Mouse (Mus musculus) adrenal gland, postnatal 4 days (tissue): ENCODE results near the gene Snrpa1. TPM values are rescaled to one million over a fixed set of nuclear protein-coding genes. Genes with fewer than 3 reads are reported as not detected.
"Not testable (repeated sequence)": the region's sequence is repeated elsewhere in the genome, so short reads cannot be mapped to it uniquely, and the experiment has no call there.

Experiments used
- DNase-seq, 2 experiments: peaks; one replicate each; pipeline ENCODE4 v3.0.0; 2021 to 2022; ENCODE audit warnings: low spot score in 2 of 2, mixed read lengths in 2 of 2
- long read RNA-seq, 2 experiments: library from polyadenylated mRNA; stranded (forward); transcript quantifications; one replicate each; pipeline ENCODE4 v2.0.0; 2021
- total RNA-seq, 2 experiments: library from RNA; stranded (reverse); gene quantifications; 2 replicates each; pipeline ENCODE4 v1.2.3; 2021

The Snrpa1 gene
- total RNA-seq = 10 to 100 TPM; 51.4 to 54.5 TPM
- long read RNA-seq, experiment 1, transcript Snrpa1-206 (9 exons, 1,248 nt) = major isoform, 47 of 90 reads
- long read RNA-seq, experiment 1, partial matches to known transcripts = 16 of 90 reads
- long read RNA-seq, experiment 1, other reads (novel, unspliced or antisense) = 23 of 90 reads
- long read RNA-seq, experiment 2, transcript Snrpa1-206 (9 exons, 1,248 nt) = major isoform, 43 of 78 reads
- long read RNA-seq, experiment 2, partial matches to known transcripts = 12 of 78 reads
- long read RNA-seq, experiment 2, other reads (novel, unspliced or antisense) = 18 of 78 reads

DNA sequence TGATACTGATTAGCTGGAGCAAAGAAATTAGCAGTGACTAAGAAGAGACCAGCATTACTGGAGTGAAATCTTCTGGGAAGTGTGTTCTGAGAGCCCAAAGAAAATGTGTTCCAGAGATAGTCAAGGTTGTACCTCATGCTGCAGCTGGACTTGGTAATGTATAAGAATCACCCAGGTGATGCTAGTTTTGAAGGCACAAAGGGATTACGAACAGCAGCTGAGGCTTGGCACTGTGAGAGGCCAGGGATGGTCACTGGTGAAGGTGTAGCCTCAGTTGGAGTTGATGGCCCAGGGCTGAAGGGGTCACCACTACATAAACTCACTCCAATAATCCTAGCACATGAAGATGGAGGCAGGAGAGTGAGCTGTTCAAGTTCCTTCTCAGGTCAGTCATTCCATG lies at the start of gene Snrpa1:
Gene Snrpa1 (plus strand): TSS at position 301 of the 400 bp plus-strand sequence.
- no peak for DNase-seq

DNA sequence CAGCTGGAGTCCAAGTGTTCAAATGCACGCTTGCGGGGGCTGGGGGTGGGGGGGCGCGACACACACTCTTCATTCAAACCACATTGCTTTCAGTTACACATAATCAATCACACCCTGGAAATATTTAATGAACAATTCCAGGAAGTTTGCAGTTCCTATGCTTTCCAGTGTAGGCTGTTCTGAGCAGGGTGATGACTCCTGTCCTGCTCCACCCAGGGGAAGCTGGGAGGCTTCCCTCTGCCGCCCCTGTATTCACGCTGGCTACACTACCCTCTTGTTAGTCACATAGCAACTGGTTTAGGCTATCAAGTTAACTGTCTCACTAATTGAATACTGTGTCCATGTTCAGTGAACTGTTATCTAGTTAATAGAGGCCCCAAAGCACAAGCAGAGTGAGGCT lies 48.3 kb upstream of the Snrpa1 start:
- DNase-seq = no peak

DNA sequence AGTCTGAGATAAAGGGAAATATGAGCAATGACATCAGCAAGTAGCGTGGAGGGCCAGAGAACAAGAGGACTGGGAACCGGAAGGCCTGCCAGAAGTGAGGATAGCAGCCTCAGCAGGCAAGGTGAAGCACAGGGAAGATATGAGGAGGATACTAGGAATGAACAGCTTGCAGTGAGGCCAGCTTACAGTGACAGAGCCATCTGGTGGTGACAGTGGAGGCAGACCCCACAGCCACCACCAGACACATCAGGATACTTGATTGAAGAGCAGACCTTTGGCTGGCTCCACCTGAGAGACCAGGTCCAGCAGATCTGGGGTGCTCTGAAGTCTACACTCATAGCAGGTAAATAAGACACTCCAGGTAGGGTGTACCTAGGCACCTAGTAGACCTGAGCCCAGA lies 31.1 kb upstream of the Snrpa1 start:
- DNase-seq = no peak

DNA sequence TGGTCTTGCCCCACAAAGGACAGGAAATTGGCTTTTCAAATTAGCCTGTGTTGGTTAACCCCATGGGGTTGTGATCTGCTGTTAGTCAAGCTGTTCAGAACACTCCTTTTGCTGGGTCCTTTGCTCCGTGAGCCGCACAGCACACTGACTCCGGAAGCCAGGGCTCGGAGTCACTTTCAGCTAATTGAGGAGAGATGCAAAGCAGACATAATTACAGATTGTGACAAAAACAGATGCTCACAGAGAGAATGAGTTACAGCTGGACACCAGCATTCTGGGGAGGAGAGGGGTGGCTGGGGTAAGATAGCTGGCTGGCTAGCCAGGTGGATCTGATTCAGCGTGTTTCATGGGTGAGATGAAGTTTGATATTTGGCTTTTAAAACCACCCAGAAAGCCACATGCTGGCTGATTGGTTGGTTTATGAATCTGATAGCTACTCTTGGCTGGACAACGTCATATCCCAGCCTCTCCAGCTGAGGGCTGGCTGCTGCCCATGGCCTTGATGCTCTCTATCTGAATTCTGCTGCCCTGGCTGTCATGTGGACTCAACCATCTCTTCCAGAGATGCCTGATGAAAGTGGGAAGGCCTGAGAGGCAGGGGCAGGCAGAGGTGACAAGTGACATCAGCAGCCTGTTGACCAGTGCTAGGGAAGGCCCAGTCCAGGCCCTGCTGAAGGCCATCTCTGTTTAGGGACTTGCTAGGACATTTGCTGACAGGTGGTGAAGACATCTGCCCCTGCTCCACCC lies 29.9 kb upstream of the Snrpa1 start:
- no peak for DNase-seq

DNA sequence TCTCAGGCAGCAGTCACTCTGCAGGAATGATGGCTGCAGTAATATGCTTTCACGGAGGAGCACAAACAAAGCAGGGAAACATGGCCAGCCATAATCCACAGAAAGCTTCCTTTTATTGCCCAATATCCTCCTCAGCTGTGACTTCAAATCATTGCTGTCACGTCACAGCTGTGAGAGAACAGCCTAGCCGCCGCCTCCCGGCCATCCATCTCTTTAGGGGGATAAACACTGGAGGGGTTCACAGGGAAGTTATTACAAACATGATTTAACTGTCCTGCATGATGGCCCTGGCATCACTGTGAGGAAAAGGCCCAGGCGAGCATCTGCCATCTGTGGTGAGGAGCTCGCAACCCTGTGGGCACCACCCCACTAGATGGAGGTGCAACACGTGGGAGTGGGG lies 22.0 kb upstream of the Snrpa1 start:
- no peak for DNase-seq

DNA sequence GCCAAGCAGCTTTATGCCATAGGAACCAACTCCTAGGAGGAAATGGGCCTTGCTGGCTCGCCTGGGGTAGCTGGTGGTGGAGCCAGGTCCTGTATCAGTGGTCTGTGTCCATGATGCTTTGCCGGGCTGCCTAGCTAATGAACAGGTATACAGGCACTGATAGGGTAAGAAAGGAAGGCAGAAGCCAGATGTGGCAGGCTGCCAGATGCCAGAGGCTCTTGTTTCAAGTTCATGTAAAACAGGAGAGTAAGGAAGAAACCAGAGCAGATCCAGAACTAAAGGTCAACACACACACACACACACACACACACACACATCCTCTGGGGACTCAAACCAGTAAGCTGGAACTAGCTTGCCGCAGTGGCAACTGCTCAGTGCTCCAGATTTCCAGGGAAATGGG lies 20.5 kb upstream of the Snrpa1 start:
- no peak for DNase-seq

DNA sequence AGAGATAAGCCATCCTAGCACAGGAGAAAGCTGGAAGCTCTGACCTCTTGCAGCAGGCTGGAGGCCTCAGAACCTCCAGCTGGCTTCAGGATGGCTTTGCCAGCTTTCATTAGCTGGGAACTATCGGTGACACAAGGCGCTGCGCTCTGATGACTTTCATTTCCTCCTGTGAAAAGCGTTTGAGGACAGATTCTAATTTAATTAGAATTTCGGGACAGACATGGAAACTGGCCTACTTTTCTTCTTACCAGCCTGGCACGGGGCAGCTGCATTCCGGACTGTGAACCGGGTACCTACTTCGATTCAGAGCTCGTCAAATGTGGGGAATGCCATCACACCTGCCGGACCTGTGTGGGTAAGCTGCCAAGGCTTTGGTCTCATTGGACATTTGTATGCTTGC lies 20.1 kb upstream of the Snrpa1 start:
- DNase-seq = no peak

DNA sequence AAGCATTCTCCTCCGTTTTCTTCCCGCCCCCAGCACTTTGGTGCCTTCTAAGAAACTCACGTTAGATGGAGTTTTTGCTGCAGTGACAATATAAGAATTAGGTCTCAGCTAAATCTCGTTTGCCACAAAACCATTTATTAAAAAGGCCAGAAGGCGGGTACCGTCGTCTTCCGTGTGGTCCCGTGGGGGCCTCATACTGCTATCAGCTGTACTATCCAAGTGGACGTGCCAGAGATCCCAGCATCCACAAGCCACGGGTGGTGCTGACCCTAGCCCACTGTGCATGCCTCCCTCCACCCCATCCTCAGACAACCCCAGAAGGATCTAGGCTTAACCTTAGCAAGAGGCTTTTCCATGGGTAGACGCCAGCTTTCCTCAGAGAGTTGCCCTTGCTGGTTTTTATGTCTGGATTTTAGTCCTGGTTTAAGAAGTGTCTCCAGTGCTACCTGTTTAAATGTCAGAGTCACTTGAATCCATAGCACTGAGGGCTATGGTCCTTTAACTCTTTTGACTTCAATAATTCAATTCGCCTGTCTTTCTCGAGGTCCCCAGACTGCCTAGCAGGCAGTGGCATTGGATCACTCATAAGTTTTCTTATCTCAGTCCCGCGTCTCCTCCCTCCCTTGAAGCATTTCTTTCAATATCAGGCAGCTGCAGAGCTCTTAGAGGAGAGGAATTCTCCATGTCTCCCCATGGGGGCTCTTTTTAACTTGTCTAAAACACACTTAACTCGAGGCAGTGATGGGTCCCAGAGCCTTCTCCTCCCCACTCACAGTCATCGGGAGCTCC lies 18.6 kb upstream of the Snrpa1 start:
- DNase-seq = no peak

DNA sequence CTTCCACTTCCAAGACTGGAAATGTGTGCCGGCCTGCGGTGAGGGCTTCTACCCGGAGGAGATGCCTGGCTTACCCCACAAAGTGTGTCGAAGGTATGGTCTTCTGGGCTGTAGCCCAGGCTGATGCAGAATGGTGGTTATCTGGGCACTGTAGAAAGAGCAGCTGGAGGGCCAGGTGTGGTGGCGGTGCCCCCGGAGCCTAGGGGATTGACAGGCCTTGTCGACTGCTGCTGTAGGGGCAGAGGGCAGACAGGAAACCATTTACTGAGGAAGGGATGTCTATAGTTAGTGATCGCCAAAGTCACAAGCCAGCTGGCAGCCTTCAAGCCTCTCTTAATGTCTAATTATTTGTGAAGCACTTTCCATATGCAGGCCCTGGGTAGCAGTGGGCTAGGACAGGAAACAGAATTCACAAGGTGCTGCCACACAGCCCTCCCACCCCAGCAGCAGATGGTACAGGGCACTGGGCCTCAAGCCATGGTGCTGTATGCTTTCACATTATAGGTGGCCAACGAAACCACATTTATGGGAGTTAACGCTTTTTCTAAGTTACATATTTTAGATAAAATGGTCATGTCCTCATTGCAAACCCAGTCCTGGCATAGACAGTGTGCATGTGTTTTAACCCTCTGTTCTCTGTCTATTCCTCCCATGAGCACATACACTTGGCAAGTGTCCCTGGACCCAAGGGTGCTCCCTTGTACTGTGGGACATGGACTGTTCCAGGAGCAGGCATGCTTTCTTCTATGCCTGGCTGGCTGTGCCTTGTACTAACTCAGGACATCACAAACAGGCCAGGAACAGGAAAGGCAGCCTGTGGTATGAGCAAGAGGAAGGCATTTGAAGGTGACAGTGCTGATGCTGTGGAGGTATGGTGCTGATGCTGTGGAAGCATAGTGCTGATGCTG lies 15.0 kb upstream of the Snrpa1 start, which contains the start of gene Gm45213:
Gene Gm45213 (plus strand): TSS at position 51 of the 908 bp plus-strand sequence.
- no peak for DNase-seq

DNA sequence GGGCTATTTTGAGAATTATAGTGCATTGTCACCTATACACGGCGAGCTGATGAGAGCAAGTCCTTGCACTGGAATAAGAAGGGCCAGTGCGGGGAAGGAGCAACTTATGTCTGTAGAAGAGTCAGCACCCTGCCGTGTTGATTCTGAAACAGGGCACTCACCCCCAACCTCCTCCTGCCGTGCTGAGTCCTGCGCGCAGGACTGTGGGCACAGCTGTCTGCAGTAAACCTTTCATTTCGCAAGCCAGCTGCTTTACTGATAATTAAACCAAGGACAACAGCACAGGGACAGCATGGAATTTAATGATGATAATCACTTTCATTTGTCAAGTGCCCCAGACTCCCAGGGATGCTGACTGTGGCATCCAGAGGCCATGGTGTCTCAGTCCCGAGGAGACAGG lies 14.2 kb upstream of the Snrpa1 start:
- DNase-seq = no peak

DNA sequence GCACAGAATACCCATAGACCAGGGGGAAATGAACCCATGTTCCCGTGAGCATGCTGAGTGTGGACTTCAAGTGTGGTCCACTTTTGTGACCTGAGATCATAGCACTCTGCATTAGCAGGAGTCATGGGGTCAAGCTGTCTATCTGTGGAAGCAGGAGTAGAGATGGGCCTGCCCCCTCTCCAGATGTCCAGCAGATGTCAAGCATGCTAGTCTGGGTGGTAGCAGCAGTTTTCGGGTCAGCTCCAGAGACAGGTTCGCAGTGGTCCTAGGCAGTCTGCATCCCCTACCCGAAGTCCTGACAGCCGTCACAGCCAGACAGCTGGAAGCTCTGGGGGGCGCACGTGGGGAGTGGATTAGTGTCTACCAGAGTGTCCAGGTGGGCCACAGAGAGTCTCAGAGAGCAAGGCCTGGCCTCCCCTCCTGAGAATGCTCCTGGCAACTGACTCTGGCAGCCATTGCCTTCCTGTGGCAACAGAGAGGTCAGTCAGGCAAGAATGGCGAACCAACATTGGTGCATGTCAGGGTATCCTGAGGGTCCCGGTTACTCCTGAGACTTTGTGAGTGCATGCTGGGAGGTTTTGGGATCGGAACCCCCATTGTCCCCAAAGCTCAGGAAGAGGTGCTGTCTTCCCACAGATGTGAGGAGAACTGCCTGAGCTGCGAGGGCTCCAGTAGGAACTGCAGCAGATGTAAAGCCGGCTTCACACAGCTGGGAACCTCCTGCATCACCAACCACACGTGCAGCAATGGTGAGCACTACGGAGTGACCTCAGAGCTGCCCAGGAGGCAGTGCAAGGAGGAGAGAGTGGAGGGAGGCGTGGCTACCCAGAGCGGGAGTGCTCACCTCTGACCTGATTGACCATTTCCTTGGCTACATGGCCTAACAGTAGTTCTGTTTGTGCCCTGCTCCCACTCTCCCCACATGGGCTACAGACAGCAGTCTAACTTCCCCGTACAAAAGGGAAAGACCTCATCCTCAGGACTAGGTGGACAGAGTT lies 11.6 kb upstream of the Snrpa1 start:
- DNase-seq = no peak

DNA sequence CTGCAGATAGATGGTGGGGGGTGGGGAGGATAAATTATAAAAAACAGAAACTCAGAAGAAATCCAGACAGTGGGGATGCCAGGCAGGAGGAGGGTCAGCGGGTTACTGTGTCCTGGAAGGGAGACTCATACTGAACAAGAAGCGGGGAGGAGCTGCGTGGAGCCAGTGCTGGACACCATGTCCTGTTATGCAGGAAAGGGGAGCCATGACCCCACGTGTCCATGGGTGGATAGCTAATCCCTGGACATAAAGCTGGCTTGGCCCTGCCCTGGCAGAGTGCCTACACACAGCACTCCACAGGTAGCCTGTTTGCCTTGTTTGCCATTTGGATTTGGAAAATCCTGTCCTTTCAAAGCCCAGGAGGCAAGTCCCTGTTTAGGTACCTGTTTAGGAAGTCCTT lies 10.8 kb upstream of the Snrpa1 start:
- no peak for DNase-seq

DNA sequence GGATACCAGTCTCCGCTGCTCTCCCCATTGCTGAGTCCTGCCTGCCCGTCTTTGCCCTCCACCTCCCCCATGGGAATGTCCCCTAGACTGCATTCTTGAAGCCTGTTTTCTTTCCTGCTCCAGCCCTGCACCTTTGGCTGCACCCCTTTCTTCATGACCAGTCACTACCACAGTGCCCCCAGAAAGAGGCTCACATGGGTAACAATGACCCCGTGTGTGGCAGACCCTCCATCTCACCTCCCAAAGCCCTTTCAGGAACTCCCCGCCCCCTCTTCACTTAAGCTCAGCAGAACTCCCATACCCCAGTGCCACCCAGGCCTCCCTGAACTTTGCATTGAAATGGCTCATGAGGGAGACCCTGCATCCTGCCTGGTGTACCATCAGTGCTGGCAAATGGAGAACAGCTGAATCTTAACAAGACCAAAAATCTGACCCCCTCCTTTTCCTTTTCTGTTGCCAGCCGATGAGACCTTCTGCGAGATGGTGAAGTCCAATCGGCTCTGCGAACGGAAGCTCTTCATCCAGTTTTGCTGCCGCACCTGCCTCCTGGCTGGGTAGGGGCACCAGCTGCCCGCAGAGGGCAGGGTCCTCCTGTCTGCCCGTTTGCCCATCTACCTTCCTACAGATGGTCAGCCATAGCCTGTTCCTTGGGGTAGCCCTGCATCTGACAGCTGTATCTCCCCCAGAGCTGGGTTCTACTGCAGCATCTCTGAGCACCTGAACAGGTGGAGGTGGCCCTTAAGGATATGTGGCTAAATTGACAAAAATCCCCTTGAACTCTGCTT lies 10.2 kb upstream of the Snrpa1 start:
- DNase-seq = no peak

DNA sequence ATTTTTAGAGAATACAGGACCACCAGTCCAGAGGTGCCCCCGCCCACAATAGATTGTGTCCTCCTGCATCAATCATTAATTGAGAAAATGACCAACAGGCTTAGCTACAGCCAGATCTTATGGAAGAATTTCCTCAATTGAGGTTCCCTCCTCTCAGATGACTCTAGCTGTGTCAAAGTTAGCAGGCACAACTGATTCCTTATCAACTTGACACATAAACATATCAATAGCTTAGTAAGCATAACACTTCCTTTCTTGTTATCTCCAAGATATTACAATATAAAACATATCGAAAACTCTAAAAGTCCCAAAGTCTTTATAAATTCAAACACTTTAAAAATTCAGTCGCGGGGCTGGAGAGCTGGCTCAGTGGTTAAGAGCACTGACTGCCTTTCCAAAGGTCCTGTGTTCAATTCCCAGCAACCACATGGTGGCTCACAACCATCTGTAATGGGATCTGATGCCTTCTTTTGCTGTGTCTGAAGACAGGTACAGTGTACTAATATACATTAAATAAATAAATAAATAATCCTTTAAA lies 4.8 kb upstream of the Snrpa1 start:
- DNase-seq = no peak

DNA sequence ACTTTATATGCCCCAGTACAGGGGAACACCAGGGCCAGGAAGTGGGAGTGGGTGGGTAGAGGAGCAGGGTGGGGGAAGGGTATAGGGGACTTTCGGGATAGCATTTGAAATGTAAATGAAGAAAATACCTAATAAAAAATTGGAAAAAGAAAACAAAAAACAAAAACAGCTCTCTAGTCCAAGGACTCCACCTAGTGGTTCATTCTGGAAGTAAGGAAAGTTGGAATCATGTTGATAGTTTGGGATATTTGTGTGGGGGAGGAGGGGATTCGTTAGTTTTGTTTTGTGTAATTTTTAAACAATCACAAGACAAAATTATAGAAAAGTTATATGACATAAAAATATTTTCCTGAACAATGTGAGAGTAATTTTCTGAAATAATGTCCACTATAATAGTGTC lies 3.4 kb upstream of the Snrpa1 start:
- not testable (repeated sequence) for DNase-seq

DNA sequence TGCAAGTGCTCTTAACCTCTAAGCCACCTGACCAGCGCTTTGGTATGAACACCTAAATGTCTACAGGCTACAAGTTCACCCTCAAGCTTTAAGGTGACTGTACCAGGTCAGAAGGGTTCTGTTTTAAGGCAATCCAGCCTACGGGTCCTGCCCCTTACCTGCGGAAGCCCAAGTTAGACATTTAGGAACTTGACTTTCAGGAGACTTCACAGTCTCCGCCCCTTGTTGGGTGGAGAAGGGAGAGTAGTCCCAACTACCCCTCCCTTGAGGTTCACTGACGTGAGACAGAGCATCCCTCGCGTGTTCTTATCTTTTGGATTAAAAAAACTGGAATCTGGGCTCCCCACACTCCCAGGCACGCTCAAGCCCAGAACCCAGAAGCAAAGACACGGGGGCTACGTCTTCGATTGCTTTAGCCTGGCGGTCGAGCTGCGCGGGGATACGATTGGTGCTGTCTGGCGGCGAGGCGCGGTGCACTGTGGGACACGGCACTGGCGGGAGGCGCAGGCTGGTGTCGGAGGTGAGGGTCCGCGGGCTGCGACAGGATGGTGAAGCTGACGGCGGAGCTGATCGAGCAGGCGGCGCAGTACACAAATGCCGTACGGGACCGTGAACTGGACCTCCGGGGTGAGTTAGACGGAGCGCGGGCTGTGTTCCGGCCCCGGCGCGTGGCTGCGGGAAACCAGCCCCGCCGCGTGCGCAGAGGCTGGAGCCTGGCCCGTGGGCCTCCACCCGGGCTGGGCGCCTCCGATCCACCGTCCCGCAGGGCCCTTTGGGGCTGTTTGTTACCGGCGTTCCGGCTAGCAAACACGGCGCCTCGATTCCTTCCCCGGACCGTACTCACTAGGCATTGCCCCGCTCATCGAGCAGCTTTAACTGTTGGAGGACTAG lies 1.5 kb downstream of the Snrpa1 start:
- DNase-seq = peak; percentile 71 to 76

DNA sequence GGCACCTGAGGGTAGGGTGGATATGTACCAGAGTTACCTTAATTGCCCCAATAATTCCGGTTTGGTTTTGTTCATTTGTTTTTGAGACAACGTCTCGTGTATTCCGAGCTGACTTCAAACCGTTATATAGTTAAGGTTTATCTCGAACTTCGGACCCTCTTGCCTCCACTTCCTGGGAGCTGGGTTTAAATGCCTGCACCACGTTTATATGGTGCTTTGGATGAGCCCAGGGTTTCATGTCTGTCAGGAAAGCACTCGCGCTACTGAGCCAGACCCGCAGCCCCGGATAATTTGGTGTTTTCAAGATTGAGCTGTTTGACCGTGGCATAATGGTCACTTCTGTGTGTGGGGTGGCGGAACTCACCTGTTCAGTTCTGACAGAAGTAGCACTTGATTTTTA lies 2.3 kb downstream of the Snrpa1 start:
- no peak for DNase-seq

DNA sequence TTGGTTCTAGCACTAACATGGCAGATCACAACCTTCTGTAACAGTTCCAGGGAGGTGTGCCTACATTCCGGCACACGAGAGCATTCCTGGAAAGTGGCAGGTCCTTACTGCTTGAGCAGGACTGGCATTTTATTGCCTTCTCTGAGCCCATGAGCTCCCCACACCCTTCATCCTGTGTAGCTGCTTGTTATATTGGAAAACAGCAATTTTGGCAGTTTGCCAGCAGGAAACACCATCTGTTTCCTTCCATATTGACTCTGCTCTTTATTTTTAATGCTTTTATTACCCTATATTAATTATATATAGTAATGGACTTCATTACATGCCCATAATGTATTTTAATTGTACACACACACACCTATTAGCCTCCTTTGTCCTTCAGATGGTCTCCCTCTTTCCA lies 17.6 kb downstream of the Snrpa1 start:
- no peak for DNase-seq
